Mouse (Mus musculus) embryonic fibroblast, embryonic 13.5 days (primary cell): ENCODE data around the gene Sf3b1.
"Not testable (repeated sequence)": the region's sequence is repeated elsewhere in the genome, so short reads cannot be mapped to it uniquely, and the experiment has no call there.

Source experiments
- CTCF ChIP-seq: IDR thresholded peaks from 2 replicates; pipeline ENCODE4 v1.5.1; 2011; ENCODE audit warnings: mild to moderate bottlenecking, control low read depth, low read length, moderate library complexity, borderline replicate concordance; ENCODE audit not compliant: insufficient read depth
- POLR2A ChIP-seq: IDR thresholded peaks from 2 replicates; pipeline ENCODE4 v1.6.1; 2011; ENCODE audit warnings: low read depth, mild to moderate bottlenecking, control low read depth, low read length, moderate library complexity

DNA sequence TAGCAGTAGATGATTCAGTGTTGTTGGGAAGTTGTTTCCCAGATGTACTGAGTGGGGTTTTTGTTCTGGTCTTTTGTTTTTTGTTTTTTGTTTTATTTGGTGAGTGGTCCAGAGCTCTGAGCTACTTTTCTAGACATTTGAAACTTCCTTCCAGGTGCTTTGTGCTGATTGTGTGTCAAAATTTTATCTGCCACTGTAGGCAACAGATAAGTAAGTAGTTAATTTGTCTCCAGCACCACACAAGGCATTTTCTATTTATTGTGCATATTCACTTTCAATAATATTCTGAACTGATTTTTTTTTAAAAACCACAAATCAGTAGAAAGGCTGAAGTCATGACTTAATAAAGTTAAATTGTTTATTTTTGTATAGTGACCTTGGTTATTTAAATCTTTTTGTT is 45.0 kb upstream of the Sf3b1 start:
- TF ChIP-seq POLR2A, CTCF: not testable (repeated sequence)
